Mouse (Mus musculus): Measurements from ENCODE around the gene Apol9a. TPM values are rescaled to one million over a fixed set of nuclear protein-coding genes. Genes with fewer than 3 reads are reported as not detected.

The Apol9a gene
- polyA plus RNA-seq, 1 experiment from 2014 or later = 0.43 TPM

- peaks cover 66% of the 10 kb centered on the region for H3K4me1 ChIP-seq (replicated peaks)
- H3K27ac ChIP-seq (replicated peaks) = peak overlapping the region; percentile 83
- WGBS = 6% methylated on average over 29 of the region's 29 CpGs
- peak overlapping the region; percentile 75 for H3K9ac ChIP-seq
- H3K4me2 ChIP-seq = peak overlapping the region; percentile 55
- no peaks in the 10 kb centered on the region for H3K36me3 ChIP-seq
- ATAC-seq (ENCODE audit: low read depth) = peak; percentile 84
- no peaks in the 10 kb centered on the region for H3K9me3 ChIP-seq
- H3K27me3 ChIP-seq = no peaks in the 10 kb centered on the region
- peak overlapping the region; percentile 31 for H3K4me3 ChIP-seq
Measured at GRCm38 (mm10) chr15:77358320-77359040, 52.5 kb downstream of the Apol9a start.

GRCm38 (mm10) chr15:77356248-77356810 is 54.6 kb downstream of the Apol9a start:
- Histone ChIP-seq H3K4me3 (peak overlapping the region; percentile 11; the same call in 1 of the 2 replicates), H3K9me3 (no peaks in the 10 kb centered on the region), H3K4me1 (replicated peaks) (peaks cover 61% of the 10 kb centered on the region), H3K27ac (replicated peaks) (peak overlapping the region; percentile 69), H3K27me3 (no peaks in the 10 kb centered on the region), H3K36me3 (no peaks in the 10 kb centered on the region), H3K9ac (peak overlapping the region; percentile 10; the same call in 1 of the 2 replicates), H3K4me2 (peak overlapping the region; percentile 34)
- WGBS = 10% methylated on average over 11 of the region's 11 CpGs
- peak; percentile 21; the same call in 1 of the 2 replicates for ATAC-seq (ENCODE audit: low read depth)

DNA sequence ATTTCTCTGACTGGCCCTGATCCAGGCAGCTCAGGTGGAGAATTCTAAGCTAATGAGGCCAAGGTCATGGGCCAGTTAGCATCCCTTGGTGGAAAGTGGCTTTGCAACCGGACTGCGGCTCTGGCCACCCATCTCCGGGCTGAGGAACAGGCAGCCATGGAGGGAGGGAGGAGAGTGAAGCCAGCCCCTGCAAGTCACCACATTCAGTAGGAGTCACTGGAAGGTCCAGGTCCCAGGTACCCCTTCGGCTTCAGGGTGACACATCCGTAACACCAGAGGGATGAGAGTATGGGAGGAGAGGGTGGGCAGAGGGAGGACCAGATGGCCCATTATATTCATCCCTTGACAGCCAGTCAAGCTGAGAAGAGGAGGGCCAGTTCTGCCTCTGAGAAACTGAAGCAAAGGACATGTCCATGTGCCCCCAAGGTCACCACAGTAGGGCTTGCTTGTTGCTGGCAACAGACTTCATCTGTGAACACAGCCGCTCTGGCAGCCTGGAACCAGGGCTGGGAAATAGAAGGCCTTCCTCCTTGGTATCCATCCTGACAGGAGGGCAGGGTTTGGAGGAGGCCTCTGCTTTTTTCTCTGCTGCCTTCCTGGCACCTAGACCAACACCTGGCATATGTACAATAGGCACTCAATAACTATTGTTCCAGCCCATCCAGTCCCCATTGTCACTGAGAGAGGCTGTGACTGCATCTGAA is 55.9 kb downstream of the Apol9a start:
- peak overlapping the region; percentile 62 for H3K27ac ChIP-seq (replicated peaks)
- H3K9ac ChIP-seq = 0 out of 2 replicates have a peak overlapping the region, but pooled peaks have one; percentile 9
- 53% methylated on average over 6 of the region's 6 CpGs for WGBS
- H3K36me3 ChIP-seq = no peaks in the 10 kb centered on the region
- H3K4me2 ChIP-seq = no peak overlapping the region
- ATAC-seq (ENCODE audit: low read depth) = no peak
- H3K9me3 ChIP-seq = no peaks in the 10 kb centered on the region
- H3K4me1 ChIP-seq (replicated peaks) = peaks cover 61% of the 10 kb centered on the region
- H3K27me3 ChIP-seq = no peaks in the 10 kb centered on the region
- no peak overlapping the region for H3K4me3 ChIP-seq

DNA sequence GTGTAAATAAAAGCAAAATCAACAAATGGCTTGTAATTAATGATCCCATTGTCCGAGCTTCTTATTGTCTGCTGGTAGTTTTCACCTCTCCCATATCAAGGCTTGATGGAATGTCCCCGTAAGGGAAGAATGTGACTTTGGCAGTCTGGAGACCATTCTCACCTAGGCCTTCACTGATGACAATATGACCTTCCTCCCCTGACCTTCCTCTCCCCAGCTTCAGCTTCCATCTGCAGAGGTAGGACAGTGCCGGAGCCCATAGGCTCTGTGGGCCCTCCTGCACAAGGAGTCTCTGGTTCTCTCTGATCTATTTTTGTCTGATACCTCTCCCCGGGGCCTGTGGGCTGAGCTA is 56.5 kb downstream of the Apol9a start:
- Histone ChIP-seq H3K27me3 (no peaks in the 10 kb centered on the region), H3K4me1 (replicated peaks) (peaks cover 56% of the 10 kb centered on the region), H3K36me3 (no peaks in the 10 kb centered on the region), H3K4me2 (no peak overlapping the region), H3K9me3 (no peaks in the 10 kb centered on the region), H3K27ac (replicated peaks) (peak overlapping the region; percentile 62), H3K4me3 (no peak overlapping the region), H3K9ac (0 out of 2 replicates have a peak overlapping the region, but pooled peaks have one; percentile 9)
- WGBS = 49% methylated on average over 4 of the region's 4 CpGs
- no peak for ATAC-seq (ENCODE audit: low read depth)

Other genes starting within 250 kb of the Apol9a start
- gene Rbfox2, start 104.1 kb downstream of the Apol9a start, polyA plus RNA-seq (2015; fragmentation: Nextera tagmentation; extraction: Ambion mirVana) = 136 and 156 TPM in 2 replicates
- 0.29 TPM in 1 of 2 replicates, not detected in the other for gene Apol7a, start 12.0 kb downstream of the Apol9a start, polyA plus RNA-seq (2015; fragmentation: Nextera tagmentation; extraction: Ambion mirVana)
- gene Apol7b, start 36.4 kb upstream of the Apol9a start, polyA plus RNA-seq (2015; fragmentation: Nextera tagmentation; extraction: Ambion mirVana) = not detected in 2 replicates
- gene Apol10a, start 65.9 kb upstream of the Apol9a start, polyA plus RNA-seq (2015; fragmentation: Nextera tagmentation; extraction: Ambion mirVana) = not detected in 2 replicates
- gene Apol11a, start 97.1 kb upstream of the Apol9a start, polyA plus RNA-seq (2015; fragmentation: Nextera tagmentation; extraction: Ambion mirVana) = not detected in 2 replicates
- gene Apol7c, start 122.2 kb upstream of the Apol9a start, polyA plus RNA-seq (2015; fragmentation: Nextera tagmentation; extraction: Ambion mirVana) = not detected in 2 replicates
- not detected in 2 replicates for gene 1700025B11Rik, start 150.8 kb upstream of the Apol9a start, polyA plus RNA-seq (2015; fragmentation: Nextera tagmentation; extraction: Ambion mirVana)
- gene Apol10b, start 185.0 kb upstream of the Apol9a start, polyA plus RNA-seq (2015; fragmentation: Nextera tagmentation; extraction: Ambion mirVana) = not detected in 2 replicates
- not detected in 2 replicates for gene Gm36245, start 188.1 kb upstream of the Apol9a start, polyA plus RNA-seq (2015; fragmentation: Nextera tagmentation; extraction: Ambion mirVana)
- 0.08 TPM in 1 of 2 replicates, not detected in the other for gene Apol11b, start 232.2 kb upstream of the Apol9a start, polyA plus RNA-seq (2015; fragmentation: Nextera tagmentation; extraction: Ambion mirVana)